Mouse (Mus musculus): Measurements from ENCODE around the gene Rai1.

GRCm38 (mm10) chr11:60152339-60152738, 47.5 kb downstream of the Rai1 start:
- no peak for TF ChIP-seq MAFK (IDR thresholded peaks at IDR 0.05; ENCODE audit: insufficient read depth, low read depth, low read length)
- TF ChIP-seq ZC3H11A (IDR thresholded peaks at IDR 0.05; ENCODE audit: borderline replicate concordance, low read depth, low read length) = no peak

All from ES-E14 (cell line).